Mouse (Mus musculus) ES-Bruce4 (cell line): Measurements from ENCODE around the gene Cyba.

Source experiments
- CTCF ChIP-seq: IDR thresholded peaks from one replicate; pipeline ENCODE4 v1.8.1; 2011; ENCODE audit warnings: low read depth, low read length
- EP300 ChIP-seq: IDR thresholded peaks from 2 replicates; pipeline ENCODE4 v1.6.1; 2011; ENCODE audit warnings: low read depth, low read length; ENCODE audit not compliant: insufficient read depth
- POLR2A ChIP-seq: IDR thresholded peaks from one replicate; pipeline ENCODE4 v1.8.1; 2011; ENCODE audit warnings: low read length; ENCODE audit not compliant: insufficient read depth

- TF ChIP-seq CTCF (no peak), EP300 (no peak), POLR2A (no peak)
Measured at GRCm38 (mm10) chr8:122457171-122457570, 24.4 kb upstream of the Cyba start.
